Mouse (Mus musculus) limb, embryonic 15.5 days (tissue): ENCODE results near the gene Npas2. TPM values are rescaled to one million over a fixed set of nuclear protein-coding genes. Genes with fewer than 3 reads are reported as not detected.

ENCODE experiments used
- ATAC-seq: fragments of 200-750 bp; cut with Nextera tagmentation; 2 replicates; pipeline ENCODE4 v1.8.0; 2017; ENCODE audit warnings: low read depth, moderate TSS enrichment; ENCODE audit not compliant: insufficient number of reproducible peaks, low FRiP score, low TSS enrichment
- H3K27ac ChIP-seq: fragments of 300-500 bp; sonication (generic); 2 replicates; pipeline ENCODE4 v1.5.1; 2015; ENCODE audit warnings: moderate library complexity, mild to moderate bottlenecking, inconsistent platforms
- H3K27me3 ChIP-seq: fragments of 300-500 bp; sonication (generic); 2 replicates; pipeline ENCODE4 v1.6.1; 2015; ENCODE audit warnings: inconsistent platforms
- H3K36me3 ChIP-seq: fragments of 300-500 bp; sonication (generic); 2 replicates; pipeline ENCODE4 v1.6.1; 2015; ENCODE audit warnings: inconsistent platforms
- H3K4me1 ChIP-seq: fragments of 300-500 bp; sonication (generic); 2 replicates; pipeline ENCODE4 v1.6.1; 2015; ENCODE audit warnings: inconsistent platforms
- H3K4me2 ChIP-seq: fragments of 300-500 bp; sonication (generic); 2 replicates; pipeline ENCODE4 v1.6.1; 2015; ENCODE audit warnings: mild to moderate bottlenecking, inconsistent platforms
- H3K4me3 ChIP-seq: fragments of 300-500 bp; sonication (generic); 2 replicates; pipeline ENCODE4 v1.5.1; 2015; ENCODE audit warnings: mild to moderate bottlenecking, inconsistent platforms
- H3K9ac ChIP-seq: fragments of 300-500 bp; sonication (generic); 2 replicates; pipeline ENCODE4 v1.6.1; 2015; ENCODE audit warnings: inconsistent platforms
- H3K9me3 ChIP-seq: fragments of 300-500 bp; sonication (generic); 2 replicates; pipeline ENCODE4 v1.6.1; 2016; ENCODE audit warnings: inconsistent platforms
- WGBS: fragments of 180-500 bp; shearing (Covaris S2); methylation state at CpG from one replicate; pipeline ENCODE4 v1.1.7; 2015; 5-methylcytosine and 5-hydroxymethylcytosine counted together
- polyA plus RNA-seq: library from polyadenylated mRNA; unstranded; fragments of >200 nt; fragmentation: Nextera tagmentation; extraction: Ambion mirVana; gene quantifications from 2 replicates; pipeline ENCODE4 v1.2.1, GENCODE M21; 2015

The Npas2 gene
- polyA plus RNA-seq, 1 experiment from 2014 or later = 2.5 TPM

- peaks cover 41% of the 10 kb centered on the region for H3K27me3 ChIP-seq
- ATAC-seq = 0 out of 2 replicates have a peak, but pooled peaks have one; percentile 30
- peak overlapping the region; percentile 72 for H3K4me3 ChIP-seq
- H3K4me1 ChIP-seq = peaks cover 22% of the 10 kb centered on the region
- H3K27ac ChIP-seq = peak overlapping the region; percentile 18; the same call in 1 of the 2 replicates
- 1% methylated on average over 28 of the region's 28 CpGs for WGBS
- no peak overlapping the region for H3K9ac ChIP-seq
- H3K9me3 ChIP-seq = no peaks in the 10 kb centered on the region
- H3K36me3 ChIP-seq = no peaks in the 10 kb centered on the region
- H3K4me2 ChIP-seq = peak overlapping the region; percentile 99
Observed at GRCm38 (mm10) chr1:39192460-39192996, 1.0 kb upstream of the Npas2 start.

DNA sequence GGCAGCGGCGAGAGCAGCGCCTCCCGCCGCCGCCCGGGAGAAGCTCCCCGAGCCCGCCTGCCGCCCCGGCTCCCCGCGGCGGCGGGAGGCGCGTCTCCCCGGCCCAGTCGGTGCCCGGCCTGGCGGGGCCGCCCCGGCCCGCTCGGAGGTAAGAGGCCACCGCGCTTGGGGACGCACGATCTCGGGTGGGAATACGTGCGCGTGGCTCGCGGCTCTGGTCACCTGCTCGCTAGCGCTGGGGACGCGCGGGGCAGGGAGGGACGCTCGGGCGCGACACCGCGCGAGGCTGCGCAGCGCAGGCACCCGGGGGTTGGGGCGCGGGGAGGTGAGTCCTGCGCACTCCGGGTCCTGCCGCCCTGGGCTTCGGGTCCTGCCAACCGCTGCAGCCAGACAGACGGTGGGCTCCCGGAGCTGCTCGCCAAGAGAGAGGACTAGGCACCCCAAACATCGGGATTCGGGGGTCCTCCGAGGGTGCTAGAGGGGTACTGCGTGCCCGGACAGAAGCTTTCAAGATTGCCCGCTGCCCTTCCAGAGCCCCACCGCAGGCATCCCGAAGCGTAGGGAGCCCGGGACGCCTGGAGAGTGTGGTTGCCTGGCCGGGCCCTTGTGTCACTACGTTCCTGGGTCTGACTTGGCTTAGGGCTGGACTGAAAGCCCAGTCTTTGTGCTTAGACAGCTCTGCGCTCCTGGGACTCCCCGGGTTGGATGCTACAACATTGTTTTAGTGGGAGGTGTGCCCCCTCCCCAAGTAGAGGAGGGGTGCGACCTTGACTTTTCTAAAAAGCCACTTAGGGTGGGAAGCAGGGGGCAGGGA is 538 bp downstream of the Npas2 start:
- Histone ChIP-seq H3K4me2 (peak overlapping the region; percentile 99), H3K27me3 (peaks cover 41% of the 10 kb centered on the region), H3K4me3 (peak overlapping the region; percentile 72), H3K27ac (no peak overlapping the region), H3K9me3 (no peaks in the 10 kb centered on the region), H3K36me3 (no peaks in the 10 kb centered on the region), H3K4me1 (peaks cover 22% of the 10 kb centered on the region), H3K9ac (peak overlapping the region; percentile 64)
- WGBS = under 1% methylated on average over 66 of the region's 76 CpGs
- ATAC-seq = no peak

DNA sequence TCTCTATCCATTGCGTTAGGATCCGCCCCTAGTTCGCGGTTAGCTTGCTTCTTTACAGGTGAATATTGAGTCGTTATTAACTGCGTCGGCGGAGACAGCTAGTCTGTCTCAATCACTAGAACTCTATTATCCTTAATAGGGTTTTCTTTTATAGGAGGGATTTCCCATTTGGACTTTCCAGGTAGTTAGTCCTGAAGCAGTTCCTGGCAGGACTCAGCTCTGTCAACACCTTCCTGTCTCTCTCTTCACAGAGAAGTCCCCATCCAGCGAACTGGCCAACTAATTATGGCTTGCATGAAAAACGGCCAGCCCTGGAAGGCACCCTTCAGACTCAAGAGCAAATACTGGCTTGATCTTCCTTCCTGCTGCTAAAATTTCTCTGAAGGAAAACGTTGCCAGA is 1.4 kb downstream of the Npas2 start:
- H3K4me3 ChIP-seq = peak overlapping the region; percentile 72; the same call in 1 of the 2 replicates
- H3K9ac ChIP-seq = no peak overlapping the region
- no peak overlapping the region for H3K27ac ChIP-seq
- H3K36me3 ChIP-seq = no peaks in the 10 kb centered on the region
- H3K9me3 ChIP-seq = no peaks in the 10 kb centered on the region
- no peak for ATAC-seq
- H3K4me1 ChIP-seq = peaks cover 22% of the 10 kb centered on the region
- H3K27me3 ChIP-seq = peaks cover 41% of the 10 kb centered on the region
- WGBS = 4% methylated on average over 11 of the region's 11 CpGs
- peak overlapping the region; percentile 99; the same call in 1 of the 2 replicates for H3K4me2 ChIP-seq

DNA sequence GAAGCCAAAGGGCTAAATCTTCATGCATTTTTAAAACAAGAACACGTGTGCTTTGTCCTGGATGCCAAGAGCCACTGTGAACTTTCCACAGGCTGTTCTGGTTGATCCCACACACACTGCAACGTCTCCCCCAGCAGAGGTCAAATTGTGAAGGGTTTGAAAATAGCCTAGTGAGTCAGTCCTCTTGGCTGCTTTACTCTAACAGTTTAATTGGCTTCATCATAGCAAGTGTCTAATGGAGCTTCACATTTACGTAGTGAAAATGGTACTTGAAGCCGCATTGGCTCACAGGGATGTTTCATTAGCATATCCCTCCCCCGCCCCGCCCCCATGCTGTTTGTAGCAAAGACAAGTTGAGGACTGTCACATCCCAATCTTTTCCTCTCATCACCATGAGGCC is 2.6 kb downstream of the Npas2 start:
- H3K36me3 ChIP-seq = no peaks in the 10 kb centered on the region
- H3K9ac ChIP-seq = no peak overlapping the region
- no peak overlapping the region for H3K4me2 ChIP-seq
- peaks cover 38% of the 10 kb centered on the region for H3K27me3 ChIP-seq
- no peak for ATAC-seq
- H3K4me3 ChIP-seq = no peak overlapping the region
- H3K4me1 ChIP-seq = peaks cover 22% of the 10 kb centered on the region
- no peak overlapping the region for H3K27ac ChIP-seq
- 36% methylated on average over 6 of the region's 6 CpGs for WGBS
- H3K9me3 ChIP-seq = no peaks in the 10 kb centered on the region

GRCm38 (mm10) chr1:39196676-39197375 is 3.3 kb downstream of the Npas2 start:
- Histone ChIP-seq H3K27ac (no peak overlapping the region), H3K4me1 (peaks cover 22% of the 10 kb centered on the region), H3K9me3 (no peaks in the 10 kb centered on the region), H3K27me3 (peaks cover 38% of the 10 kb centered on the region), H3K4me2 (no peak overlapping the region), H3K4me3 (no peak overlapping the region), H3K36me3 (no peaks in the 10 kb centered on the region), H3K9ac (no peak overlapping the region)
- WGBS = 51% methylated on average over 12 of the region's 12 CpGs
- no peak for ATAC-seq

- no peaks in the 10 kb centered on the region for H3K27me3 ChIP-seq
Observed at GRCm38 (mm10) chr1:39205021-39205420, 11.5 kb downstream of the Npas2 start.

DNA sequence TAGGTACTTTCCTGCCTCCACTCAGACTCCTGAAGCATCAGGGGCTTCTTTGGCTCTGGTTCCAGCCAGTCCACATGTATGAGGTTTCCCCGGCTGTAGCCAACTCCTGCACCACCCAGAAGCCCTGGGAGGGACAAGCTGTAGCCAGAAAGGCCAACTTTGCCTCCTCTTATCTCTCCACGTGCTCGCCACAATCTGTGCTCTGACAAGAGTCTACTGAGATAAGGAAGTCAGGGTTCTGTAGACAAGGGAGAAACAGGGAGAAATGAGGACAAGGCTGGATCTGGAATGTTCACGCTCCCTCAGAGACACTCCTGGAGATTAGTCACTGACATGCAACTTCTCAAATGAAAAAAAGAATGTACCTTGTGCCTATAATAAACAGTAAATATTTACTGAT is 12.2 kb downstream of the Npas2 start:
- no peak overlapping the region for H3K27ac ChIP-seq
- no peaks in the 10 kb centered on the region for H3K36me3 ChIP-seq
- no peaks in the 10 kb centered on the region for H3K27me3 ChIP-seq
- H3K4me3 ChIP-seq = no peak overlapping the region
- no peak overlapping the region for H3K4me2 ChIP-seq
- H3K9me3 ChIP-seq = no peaks in the 10 kb centered on the region
- ATAC-seq = no peak
- 74% methylated on average over 4 of the region's 4 CpGs for WGBS
- H3K4me1 ChIP-seq = no peaks in the 10 kb centered on the region
- H3K9ac ChIP-seq = no peak overlapping the region

More at GRCm38 (mm10) chr1:39205021-39205420, 11.5 kb downstream of the Npas2 start:
- Histone ChIP-seq H3K9ac (no peak overlapping the region), H3K4me2 (no peak overlapping the region), H3K9me3 (no peaks in the 10 kb centered on the region), H3K27ac (no peak overlapping the region), H3K36me3 (no peaks in the 10 kb centered on the region), H3K4me3 (no peak overlapping the region), H3K4me1 (no peaks in the 10 kb centered on the region)
- 69% methylated on average over 10 of the region's 10 CpGs for WGBS
- no peak for ATAC-seq

GRCm38 (mm10) chr1:39206942-39207341 is 13.4 kb downstream of the Npas2 start:
- no peak overlapping the region for H3K4me2 ChIP-seq
- no peaks in the 10 kb centered on the region for H3K9me3 ChIP-seq
- H3K9ac ChIP-seq = no peak overlapping the region
- H3K4me3 ChIP-seq = no peak overlapping the region
- WGBS = 41% methylated on average over 7 of the region's 7 CpGs
- no peaks in the 10 kb centered on the region for H3K27me3 ChIP-seq
- H3K27ac ChIP-seq = no peak overlapping the region
- H3K4me1 ChIP-seq = no peaks in the 10 kb centered on the region
- ATAC-seq = no peak
- H3K36me3 ChIP-seq = no peaks in the 10 kb centered on the region

GRCm38 (mm10) chr1:39210928-39211327 is 17.4 kb downstream of the Npas2 start:
- no peak for ATAC-seq
- H3K4me2 ChIP-seq = no peak overlapping the region
- H3K9me3 ChIP-seq = no peaks in the 10 kb centered on the region
- no peaks in the 10 kb centered on the region for H3K36me3 ChIP-seq
- H3K27ac ChIP-seq = no peak overlapping the region
- no peak overlapping the region for H3K4me3 ChIP-seq
- WGBS = 73% methylated on average over 5 of the region's 5 CpGs
- no peak overlapping the region for H3K9ac ChIP-seq
- H3K27me3 ChIP-seq = no peaks in the 10 kb centered on the region
- no peaks in the 10 kb centered on the region for H3K4me1 ChIP-seq

GRCm38 (mm10) chr1:39212982-39213381 is 19.5 kb downstream of the Npas2 start:
- H3K9ac ChIP-seq = no peak overlapping the region
- 74% methylated on average over 6 of the region's 6 CpGs for WGBS
- no peak for ATAC-seq
- no peak overlapping the region for H3K27ac ChIP-seq
- no peaks in the 10 kb centered on the region for H3K4me1 ChIP-seq
- no peak overlapping the region for H3K4me2 ChIP-seq
- H3K4me3 ChIP-seq = no peak overlapping the region
- H3K36me3 ChIP-seq = no peaks in the 10 kb centered on the region
- H3K27me3 ChIP-seq = no peaks in the 10 kb centered on the region
- H3K9me3 ChIP-seq = no peaks in the 10 kb centered on the region

DNA sequence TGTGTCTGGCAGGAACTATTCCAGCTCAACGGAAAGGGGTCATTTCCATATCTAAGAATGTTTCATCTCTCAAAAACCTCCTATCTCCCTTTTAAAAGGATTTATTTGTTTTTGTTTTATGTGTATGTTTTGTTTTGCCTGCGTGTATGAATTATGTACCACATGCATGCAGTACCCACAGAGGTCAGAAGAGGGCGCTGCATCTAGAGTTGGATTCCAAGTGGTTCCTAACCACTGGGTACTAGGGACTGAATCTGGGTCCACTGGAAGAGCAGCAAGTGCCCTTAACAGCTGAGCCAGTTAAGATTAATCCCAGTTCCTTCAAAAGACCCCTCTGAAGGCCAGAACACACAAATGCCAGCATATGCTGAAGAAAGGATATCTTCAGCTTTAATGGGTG is 24.1 kb downstream of the Npas2 start:
- ATAC-seq = no peak
- Histone ChIP-seq H3K27me3 (no peaks in the 10 kb centered on the region), H3K4me3 (no peak overlapping the region), H3K4me2 (no peak overlapping the region), H3K9me3 (no peaks in the 10 kb centered on the region), H3K36me3 (no peaks in the 10 kb centered on the region), H3K27ac (no peak overlapping the region), H3K4me1 (no peaks in the 10 kb centered on the region), H3K9ac (no peak overlapping the region)
- WGBS = 89% methylated on average over 3 of the region's 3 CpGs

DNA sequence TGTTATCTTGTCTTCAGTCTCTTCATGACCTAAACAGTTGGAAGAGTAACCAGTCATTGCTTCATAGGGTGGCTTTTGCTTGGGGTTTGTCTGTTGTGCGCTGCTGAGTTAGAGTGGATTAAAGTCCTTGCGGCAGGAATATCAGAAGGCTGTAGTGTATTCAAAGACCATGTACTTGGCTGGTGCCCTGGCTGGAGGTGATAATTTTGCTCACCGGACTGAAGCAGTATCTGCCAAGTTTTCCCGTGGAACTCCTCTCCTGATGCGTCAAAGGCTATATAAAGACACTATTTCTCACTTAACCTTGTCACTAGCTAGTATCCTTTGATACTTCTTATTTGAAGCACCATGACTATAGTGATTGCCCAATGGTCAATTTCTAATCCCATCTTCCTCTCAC is 34.9 kb downstream of the Npas2 start:
- Histone ChIP-seq H3K9me3 (no peaks in the 10 kb centered on the region), H3K4me3 (no peak overlapping the region), H3K36me3 (no peaks in the 10 kb centered on the region), H3K4me1 (no peaks in the 10 kb centered on the region), H3K27ac (no peak overlapping the region), H3K9ac (no peak overlapping the region), H3K4me2 (no peak overlapping the region), H3K27me3 (no peaks in the 10 kb centered on the region)
- WGBS = 90% methylated on average over 5 of the region's 5 CpGs
- no peak for ATAC-seq
